Mouse (Mus musculus): Measurements from ENCODE around the gene Chst11.

DNA sequence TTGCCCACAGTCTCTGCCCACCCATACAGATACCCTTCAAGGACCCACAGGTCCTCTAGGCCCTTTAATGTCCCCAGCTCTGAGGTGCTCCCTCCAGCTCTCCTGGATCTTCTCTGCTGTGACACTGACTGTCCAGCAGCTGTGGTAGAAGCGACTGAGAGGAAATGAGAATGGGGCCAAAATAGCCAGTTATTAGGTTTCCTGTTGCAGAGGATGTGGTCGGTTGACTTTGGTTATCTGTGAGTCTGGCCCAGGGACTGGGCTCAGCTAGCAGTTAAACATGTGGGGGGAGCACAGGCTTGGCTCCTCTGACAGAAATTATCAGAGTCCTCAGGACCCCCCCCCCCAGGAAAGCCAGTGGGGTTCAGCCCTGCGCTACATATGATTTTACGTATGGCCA, 19.7 kb downstream of the Chst11 start:
- TF ChIP-seq POLR2A (IDR thresholded peaks at IDR 0.05; ENCODE audit: extremely low read depth, insufficient read depth, low read length) = no peak
- no peak for TF ChIP-seq CTCF (IDR thresholded peaks at IDR 0.05; ENCODE audit: low read depth, low read length)

All from liver, adult 2 months (tissue).